Mouse (Mus musculus) left cerebral cortex, adult 18-20 months (tissue): ENCODE results near the gene Dnase1l2. TPM values are rescaled to one million over a fixed set of nuclear protein-coding genes. Genes with fewer than 3 reads are reported as not detected.
"Not testable (repeated sequence)": the region's sequence is repeated elsewhere in the genome, so short reads cannot be mapped to it uniquely, and the experiment has no call there.

Experiments used
- DNase-seq, 2 experiments: peaks; one replicate each; pipeline ENCODE4 v3.0.0; 2021 to 2022; ENCODE audit warnings: low spot score in 2 of 2, mixed read lengths in 1 of 2
- total RNA-seq, 2 experiments: library from RNA; stranded (reverse); gene quantifications; 2 replicates each; pipeline ENCODE4 v1.2.3; 2021

Dnase1l2 gene
- total RNA-seq, 2 experiments from 2014 or later: 10.0 to 10.1 TPM

DNA sequence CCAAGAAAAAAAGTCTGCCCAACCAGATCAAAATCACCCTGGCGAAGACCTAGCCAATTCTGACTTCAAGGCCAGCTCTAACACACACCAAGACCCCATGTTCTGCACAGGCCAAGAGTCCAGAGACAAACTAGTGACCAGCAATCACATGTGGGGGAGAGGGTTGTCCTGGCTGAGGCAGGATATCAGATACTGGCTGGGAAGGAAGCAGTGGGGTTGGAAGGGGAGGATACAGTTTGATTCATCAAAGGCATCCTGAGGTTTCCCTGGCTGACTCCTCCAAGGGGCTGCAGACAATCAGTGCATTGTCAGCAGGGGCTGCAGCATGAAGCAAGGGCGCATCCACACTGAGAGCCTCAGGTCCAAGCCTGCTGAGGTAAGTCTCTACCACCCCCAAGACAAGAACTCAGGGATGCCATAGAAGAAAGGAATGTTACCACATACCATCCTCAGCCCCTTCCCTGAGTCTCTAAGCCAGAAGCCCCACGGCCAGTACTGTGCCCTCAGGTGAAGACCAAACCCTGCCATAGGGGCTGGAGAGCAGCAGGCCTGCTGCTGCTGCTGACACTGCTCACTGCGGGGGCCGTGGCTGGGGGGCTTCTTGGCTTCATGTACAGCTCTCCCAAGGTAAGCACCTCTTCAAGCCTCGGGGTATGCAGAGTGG, 30.8 kb upstream of the Dnase1l2 start, which contains the start of gene Bricd5:
Gene Bricd5 (plus strand): TSS at position 273 of the 664 bp plus-strand sequence.
- DNase-seq: no peak

DNA sequence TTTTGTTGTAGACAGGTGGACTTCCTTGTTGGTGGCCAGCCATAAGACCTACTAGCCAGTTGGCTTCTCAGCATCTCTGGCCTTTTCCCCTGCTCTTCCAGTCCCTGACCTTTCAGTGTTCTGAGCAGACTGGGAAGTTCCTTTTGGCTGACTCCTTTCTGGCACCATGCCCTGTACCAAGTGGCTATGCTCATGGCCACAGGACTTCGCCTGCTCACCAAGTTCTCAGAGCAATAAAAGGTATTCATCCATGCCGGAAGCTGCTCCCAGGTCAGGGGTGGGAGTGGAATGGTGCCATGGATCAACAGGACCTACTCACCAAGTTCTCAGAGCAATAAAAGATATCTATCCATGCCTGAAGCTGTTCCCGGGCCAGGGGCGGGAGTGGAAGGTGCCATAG, 29.6 kb upstream of the Dnase1l2 start:
- DNase-seq: no peak

DNA sequence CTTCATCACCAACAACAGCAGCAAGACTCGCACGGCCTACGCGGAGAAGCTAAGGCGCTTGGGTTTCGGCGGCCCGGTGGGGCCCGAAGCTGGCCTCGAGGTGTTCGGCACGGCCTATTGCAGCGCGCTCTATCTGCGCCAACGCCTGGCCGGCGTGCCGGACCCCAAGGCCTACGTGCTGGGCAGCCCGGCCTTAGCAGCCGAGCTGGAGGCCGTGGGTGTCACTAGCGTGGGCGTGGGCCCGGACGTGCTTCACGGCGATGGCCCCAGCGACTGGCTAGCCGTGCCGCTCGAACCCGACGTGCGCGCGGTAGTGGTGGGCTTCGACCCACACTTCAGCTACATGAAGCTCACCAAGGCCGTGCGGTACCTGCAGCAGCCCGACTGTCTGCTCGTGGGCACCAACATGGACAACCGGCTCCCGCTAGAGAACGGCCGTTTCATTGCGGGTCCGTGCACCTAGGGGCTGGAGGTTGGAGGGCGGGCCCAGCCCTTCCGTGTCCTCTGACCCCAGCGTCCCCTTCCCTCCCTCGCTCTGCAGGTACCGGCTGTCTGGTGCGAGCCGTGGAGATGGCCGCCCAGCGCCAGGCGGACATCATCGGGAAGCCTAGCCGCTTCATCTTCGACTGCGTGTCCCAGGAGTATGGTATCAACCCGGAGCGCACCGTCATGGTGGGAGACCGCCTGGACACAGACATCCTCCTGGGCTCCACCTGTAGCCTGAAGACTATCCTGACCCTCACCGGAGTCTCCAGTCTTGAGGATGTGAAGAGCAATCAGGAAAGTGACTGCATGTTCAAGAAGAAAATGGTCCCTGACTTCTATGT, 28.0 kb upstream of the Dnase1l2 start:
- peak; percentile 54 to 56 for DNase-seq

DNA sequence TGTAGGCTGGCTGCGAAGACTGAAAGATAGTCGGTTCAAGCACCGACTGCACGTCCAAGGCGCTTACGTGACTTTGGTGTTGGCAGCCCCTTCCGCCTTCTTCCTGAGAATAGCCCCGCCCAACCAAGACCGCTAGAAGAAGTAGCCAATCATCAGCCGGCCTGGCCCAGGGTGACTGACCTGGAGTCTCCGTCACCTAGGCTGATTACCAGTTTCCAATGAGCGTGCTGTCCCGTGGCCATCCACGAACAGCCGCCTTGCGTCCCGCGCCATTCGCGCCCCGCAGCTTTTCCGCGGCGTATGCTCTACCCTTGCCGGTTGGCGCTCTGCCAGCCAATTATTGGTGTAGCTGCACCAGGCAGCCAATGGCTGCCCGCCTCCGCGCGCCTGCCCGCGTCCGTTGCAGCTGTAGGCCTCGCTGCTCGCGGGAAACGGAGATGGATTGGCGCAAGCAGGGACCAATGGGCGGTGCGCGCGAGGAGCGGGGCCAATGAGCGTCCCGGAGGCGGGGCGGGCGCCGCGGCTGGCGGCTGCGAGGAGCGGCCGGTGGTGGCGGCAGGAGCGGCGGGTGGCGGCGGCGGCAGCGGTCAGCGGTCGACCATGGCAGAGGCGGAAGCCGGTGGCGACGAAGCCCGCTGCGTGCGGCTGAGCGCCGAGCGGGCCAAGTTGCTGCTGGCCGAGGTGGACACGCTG, 27.2 kb upstream of the Dnase1l2 start, which contains the start of the genes E4f1 and Pgp:
Gene E4f1 (minus strand): TSS at position 404 of the 693 bp plus-strand sequence.
Gene Pgp (plus strand): TSS at position 483 of the 693 bp plus-strand sequence.
- peak; percentile 99 to 100 for DNase-seq

DNA sequence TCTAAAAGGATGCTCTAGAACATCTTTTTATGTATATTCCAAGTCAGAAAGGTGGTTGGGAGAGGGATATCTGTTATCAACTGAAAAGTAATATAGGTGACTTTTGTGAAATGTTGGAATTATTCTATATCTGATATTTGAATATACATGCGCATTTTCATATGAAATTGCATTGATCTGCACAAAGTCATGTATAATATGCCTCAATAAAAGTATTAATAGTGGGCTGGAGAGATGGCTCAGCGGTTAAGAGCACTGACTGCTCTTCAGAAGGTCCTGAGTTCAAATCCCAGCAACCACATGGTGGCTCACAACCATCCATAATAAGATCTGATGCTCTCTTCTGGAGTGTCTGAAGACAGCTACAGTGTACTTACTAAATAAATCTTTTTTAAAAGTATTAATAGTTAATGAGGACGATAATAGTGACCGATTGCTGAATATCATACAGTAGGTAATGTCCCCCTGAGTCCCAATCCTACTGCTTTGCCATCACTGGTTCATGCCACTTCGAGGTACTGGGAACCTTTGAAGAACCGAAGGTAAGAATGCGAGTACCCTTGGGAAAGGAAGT, 26.5 kb upstream of the Dnase1l2 start:
- DNase-seq: no peak

DNA sequence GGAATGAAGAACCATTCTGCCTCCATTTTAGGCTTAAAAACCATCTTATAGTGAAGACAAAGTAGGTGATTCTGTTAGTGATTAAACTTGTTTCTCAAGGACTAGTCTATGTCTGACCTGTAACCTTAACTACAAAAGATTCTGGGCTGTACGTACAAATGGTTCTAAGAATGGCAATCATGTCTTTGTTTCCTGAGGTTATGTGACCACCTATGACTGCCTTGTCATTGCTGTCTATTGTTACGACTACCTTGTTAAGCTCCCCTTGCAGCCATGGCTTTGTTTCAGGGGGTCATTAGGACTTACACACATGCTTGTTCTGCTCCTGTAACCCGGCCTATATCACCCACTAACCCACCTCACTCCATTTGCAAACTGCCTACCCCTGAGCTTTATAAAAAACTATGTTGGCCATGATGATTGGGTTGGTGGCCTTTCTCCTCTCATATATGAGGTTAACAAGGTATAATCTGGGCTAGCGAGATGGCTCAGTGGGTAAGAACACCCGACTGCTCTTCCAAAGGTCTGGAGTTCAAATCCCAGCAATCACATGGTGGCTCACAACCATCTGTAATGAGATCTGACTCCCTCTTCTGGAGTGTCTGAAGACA, 25.8 kb upstream of the Dnase1l2 start:
- no peak for DNase-seq

DNA sequence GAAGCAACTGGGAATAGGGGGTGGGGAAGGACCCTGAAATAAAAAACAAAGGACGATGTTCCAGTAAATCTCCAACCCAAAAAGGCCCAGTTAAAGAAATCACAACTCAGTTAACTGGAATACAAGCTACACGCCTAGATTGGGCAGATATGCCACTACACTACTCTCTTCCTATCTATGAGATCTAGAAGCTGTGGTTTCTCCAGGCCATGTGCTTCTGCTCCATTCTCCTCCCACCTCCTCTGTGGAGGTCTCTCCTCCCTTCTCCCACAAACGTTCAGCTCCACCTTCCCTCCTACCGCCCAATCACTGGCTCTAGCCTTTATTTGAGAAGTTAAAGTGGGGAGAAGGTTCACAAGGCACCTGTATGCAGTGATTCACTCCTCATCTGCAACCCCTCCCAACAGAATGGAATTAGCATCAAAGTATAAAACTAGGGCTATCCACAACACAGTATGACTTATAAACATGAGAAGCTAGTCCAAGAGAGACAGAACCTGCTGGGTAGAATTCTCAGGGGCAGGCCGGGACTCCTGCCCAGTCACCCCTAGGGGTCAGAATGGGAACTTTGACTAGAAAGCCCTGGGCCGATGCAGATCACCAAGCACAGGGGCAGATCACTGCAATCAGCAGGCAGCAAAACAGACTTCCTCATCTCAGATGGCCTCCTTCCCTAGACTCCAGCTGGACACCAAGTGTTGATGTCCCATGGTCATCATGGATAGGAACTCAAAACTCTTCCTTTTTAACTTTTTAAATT, 20.6 kb upstream of the Dnase1l2 start:
- no peak for DNase-seq

DNA sequence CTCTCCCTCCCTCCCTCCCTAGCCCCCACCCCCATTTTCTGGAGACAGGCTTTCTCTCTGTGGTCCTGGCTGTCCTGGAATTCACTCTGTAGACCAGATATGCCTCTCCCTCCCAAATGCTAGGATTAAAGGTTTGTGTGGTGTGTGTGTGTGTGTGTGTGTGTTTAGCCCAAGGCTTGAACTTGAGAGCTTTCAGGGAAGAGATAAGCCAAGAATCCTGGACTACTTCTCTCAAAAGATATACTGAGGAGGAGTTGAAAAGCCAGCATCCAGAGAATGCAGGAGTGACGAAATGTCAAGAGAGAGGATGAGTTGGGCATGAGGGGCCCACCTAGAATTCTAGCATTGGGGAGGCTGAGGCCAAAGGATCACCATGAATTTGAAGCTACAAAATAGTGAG, 20.0 kb upstream of the Dnase1l2 start:
- no peak for DNase-seq

DNA sequence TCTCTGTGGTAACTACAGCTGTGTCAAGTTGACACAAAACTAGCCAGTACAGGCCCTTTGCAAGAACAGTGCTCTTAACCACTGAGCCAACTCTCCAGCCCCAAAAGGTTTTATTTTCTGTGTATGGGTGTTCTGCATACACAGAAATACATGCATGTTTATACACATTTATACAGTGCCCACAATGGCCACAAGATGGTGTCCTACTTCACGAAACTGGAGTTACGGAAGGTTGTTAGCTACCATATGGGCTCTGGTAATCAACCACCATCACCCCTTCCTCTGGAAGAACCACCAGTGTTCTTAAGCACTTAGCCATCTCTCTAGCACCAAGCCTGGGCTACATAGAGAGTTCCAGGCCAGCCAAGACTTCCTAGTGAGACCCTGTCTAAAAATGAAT, 18.7 kb upstream of the Dnase1l2 start:
- no peak for DNase-seq

DNA sequence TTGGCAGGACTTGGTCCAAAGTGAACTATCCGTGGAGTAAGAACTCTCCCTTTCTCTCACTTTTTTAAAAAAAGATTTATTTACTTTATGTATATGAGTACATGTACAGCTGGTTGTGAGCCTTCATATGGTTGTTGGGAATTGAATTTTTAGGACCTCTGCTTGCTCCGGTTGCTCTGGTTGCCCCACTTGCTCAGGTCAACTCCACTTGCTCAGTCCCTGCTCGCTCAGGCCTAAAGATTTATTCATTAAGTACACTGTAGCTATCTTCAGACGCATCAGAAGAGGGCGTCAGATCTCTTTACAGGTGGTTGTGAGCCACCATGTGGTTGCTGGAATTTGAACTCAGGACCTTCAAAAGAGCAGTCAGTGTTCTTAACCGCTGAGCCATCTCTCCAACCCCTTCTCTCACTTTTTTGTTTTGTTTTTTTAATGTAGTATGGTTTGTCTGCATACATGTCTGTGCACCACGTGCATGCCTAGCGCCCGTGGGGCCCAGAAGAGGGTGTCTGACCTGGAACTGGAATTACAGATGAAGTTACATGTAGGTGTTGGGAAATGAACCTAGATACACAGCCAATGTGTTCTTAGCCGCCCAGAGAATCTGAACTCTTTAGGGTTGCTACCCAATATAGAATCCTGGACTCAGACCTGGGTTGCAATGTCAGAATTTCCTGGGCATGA, 12.8 kb upstream of the Dnase1l2 start:
- DNase-seq: not testable (repeated sequence)

DNA sequence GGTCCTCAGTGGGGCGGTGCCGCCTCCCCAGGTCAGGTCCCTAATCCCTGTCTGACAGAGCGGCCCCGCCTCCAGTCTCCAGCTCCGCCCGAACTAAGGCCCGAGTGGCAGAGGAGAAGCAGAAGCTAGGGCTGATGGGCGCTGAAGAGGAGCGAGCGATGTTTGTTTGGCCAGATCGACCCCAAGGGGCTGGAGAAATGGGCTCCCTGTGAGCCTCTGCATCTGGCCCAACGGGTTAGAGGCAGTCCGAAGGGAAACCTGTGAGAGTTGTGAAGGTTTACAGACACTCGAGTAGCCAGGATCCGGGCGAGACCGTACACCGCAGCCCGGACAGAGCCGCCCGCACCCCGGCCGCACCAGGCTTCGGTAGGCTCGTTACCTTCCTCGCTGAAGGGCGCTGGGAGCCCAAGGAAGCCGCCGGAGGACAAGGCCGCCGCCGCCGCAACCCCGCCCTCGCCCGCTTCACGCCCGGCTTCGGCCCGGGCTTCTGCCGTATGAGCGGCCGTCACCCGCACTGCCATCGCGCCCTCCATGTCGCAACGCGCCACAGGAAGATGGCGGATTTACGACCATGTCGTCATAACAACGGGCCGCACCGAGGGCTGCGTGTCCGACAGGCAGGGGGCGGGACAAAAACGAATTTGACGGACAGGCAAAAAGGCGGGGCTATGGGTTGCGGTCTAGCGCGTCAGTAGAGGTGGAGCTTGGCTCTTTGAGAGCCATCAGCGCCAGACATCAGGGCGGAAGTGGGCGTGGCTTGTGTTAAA, 12.0 kb upstream of the Dnase1l2 start:
- peak; percentile 98 to 99 for DNase-seq

DNA sequence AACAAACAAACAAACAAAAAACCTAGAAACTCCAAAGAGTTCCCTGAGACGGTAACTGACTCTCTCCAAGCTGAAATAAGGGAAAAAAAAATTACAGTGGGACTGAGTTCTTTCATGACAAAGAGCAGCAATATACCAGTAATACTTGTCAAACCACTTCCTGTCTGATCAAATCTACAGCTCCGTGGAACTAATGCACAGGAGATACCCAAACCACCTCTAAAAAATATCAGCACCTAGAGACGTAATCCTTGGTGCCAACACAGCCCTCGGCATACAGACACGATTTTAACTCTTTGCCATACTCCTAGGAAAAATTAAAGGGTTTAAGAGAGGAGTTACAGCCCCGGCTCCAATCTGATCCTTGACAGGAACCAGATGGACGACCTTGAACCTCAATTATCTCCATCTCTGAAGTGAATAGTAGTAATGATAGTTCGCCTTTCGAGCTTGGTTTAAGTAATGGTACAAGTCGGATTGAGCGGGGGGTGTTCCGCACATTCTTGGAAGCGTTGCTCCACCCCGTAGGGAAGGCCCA, 11.4 kb upstream of the Dnase1l2 start:
- DNase-seq: no peak

DNA sequence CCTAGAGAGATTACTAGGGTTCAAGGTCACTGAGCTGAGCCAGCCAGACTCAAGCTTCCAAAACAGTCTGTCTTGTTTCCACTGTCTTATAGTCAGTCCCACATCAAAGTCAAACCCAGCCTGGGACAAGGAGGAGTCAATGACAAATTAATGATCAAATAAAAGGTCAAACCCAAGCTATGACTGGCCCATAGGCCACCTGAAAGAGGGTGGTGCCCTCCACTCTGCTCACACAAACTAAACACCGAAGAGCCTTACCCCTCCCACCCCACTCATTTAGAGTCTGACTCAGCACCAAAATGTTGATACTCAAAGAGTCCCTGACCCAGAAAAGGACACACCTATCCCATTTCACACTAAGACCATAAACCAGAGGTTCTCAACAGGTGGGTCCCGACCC, 10.5 kb upstream of the Dnase1l2 start:
- DNase-seq: no peak

DNA sequence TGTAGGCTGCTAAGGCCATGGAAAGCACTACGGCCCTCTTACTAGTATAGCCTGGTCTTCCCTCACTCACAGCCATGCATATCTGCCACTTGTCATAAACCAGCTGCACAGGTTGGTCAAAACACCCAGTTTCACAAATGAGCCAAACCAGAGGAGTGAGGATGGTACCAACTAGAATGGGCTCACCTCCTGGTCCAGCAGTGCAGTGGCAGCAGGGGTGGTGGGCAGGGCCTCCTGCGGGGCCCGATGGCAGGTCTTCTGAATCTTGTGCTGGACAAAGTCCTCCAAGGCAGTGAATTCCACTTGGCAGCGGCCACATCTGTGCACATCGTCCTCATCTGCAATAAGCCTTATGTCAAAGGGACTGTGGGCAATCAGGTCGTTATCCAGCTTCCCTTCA, 8.3 kb upstream of the Dnase1l2 start:
- DNase-seq: no peak

DNA sequence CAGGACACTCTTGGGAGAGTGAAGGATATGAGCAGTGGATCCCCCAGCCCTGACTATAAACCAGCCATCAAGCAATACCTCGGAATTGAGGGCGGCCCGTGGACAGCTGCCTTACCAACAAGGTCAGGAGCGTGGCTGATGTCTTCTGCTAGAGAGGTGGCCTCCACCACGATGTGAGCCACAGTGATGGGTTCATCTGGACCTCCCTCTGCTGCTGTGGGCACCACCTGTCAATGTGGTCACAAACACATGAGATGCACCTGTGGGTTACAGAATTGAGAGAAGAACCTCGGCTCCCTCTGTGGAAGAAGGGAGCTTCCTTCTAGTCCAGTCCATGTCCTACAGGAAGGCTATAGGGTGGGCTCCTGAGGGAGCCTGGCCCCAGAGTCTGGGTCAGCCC, 6.6 kb upstream of the Dnase1l2 start:
- DNase-seq: no peak

DNA sequence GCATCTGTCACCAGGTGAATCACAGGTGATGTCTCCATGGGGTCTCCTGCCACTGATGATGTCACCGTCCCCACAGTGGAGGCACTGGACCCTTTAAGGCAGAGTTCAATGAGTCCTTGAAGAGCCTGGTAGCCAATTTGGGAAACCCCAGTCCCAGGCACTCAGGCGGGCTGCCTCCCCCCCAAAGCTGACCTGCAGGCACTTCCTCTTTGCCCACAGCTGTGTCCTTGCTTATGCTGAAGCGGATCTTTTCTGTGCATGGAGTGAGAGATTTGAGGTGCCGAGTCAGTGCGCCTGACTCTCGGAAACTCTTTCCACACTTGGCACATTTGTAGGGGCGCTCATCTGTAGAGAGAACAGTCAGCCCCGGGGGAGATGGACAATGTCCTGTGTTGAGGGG, 3.7 kb upstream of the Dnase1l2 start:
- no peak for DNase-seq

DNA sequence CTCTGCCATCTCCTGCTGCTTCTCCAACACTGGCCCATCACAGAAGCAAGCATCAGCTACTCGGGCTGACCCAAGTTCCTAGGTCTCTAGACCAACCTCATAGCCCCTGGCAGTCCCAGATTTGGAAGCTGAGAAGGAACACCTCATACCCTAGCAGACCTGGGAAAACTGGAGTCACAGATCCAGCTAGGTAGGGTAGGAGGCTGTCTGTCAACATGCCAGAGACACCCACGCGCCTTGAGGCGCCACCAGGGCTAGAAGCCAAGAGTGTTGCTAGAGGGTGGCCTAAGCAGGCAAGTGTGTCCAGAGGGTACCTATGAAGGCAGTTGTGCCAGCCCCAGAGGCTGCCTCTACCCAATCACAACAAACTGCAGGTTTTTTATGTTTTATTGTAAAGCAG, 504 bp upstream of the Dnase1l2 start:
- DNase-seq: peak; percentile 59

DNA sequence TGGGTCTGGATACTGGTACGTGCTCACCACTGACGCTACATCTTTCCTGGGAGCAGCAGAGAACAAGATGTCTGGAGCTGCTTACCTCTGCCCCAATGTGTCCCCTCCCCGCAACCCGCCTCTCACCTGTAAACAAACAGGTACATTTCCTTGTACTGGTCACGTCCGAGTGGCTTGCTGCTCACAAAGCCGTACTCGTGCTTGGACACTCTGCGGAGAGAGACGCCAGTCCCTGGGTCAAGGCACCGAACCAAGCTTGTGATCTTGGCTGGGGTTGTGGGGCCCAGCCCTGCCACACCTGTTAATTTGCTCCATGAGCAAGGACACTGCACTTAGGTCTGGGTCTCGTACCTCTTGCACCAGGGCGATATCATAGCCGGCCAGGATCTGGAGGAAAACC, 798 bp downstream of the Dnase1l2 start:
- no peak for DNase-seq

DNA sequence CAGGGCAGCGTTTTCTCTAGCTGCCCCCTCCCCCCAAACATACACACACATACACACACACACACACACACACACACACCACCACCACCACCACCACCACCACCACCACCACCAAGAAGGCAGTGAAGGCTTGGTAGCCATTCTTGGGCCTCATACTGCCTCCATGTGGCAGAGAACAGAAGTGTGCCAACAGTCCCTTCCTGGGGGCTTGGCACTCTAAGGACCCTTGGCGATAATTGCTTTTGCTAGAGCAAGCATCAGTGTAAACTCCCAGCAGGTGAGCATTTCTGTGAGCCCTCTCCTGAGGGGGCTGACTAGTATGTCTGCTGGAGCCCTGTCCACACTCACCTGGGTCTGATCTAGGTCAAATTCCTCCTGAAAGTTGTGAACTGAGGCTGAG, 1.8 kb downstream of the Dnase1l2 start:
- DNase-seq: no peak
